Mouse (Mus musculus) lung, adult 2 months (tissue): ENCODE data around the gene Fbxl22.

ENCODE experiments used
- CTCF ChIP-seq: fragments of 200-500 bp; IDR thresholded peaks from 2 replicates; pipeline ENCODE4 v1.5.1; 2011; ENCODE audit warnings: mild to moderate bottlenecking, low read length, control low read depth; ENCODE audit not compliant: insufficient read depth
- POLR2A ChIP-seq: fragments of 200-500 bp; IDR thresholded peaks from 2 replicates; pipeline ENCODE4 v1.6.1; 2011; ENCODE audit warnings: low read depth, mild to moderate bottlenecking, control low read depth, low read length, borderline replicate concordance; ENCODE audit errors: extremely low read depth

GRCm38 (mm10) chr9:66513661-66514255 lies 635 bp downstream of the Fbxl22 start:
- no peak for TF ChIP-seq POLR2A
- no peak for TF ChIP-seq CTCF
